Mouse (Mus musculus): ENCODE results near the gene Grsf1.
A peak's percentile ranks its signal among the peaks of the same experiment; 100 is the strongest.

Gene Grsf1

GRCm38 (mm10) chr5:88675443-88676387 lies at the start of gene Grsf1:
TSS of gene Grsf1 (minus strand) at chr5:88676171.
- peak; percentile 84 for DNase-seq (ENCODE audit: low read depth, low spot score)

DNA sequence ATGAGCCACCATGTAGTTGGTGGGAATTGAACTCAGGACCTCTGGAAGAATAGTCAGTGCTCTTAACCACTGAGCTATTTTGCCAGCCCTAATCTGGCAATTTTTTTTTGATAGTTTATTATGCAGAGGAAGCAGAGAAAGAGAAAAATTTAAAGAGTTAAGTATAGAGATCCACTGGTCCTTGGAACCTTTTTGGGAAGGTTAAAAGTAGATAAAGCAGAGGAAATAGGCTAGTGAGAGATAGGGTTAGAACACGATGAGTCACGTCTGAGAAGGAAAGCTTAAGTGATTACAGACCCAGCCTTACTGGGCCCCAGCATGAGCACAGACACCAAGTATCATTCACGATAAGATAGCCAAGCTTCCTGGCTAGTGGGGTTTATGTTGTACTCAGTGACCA lies 48.1 kb upstream of the Grsf1 start:
- peak; percentile 85 for DNase-seq (ENCODE audit: low read depth, low spot score)

DNA sequence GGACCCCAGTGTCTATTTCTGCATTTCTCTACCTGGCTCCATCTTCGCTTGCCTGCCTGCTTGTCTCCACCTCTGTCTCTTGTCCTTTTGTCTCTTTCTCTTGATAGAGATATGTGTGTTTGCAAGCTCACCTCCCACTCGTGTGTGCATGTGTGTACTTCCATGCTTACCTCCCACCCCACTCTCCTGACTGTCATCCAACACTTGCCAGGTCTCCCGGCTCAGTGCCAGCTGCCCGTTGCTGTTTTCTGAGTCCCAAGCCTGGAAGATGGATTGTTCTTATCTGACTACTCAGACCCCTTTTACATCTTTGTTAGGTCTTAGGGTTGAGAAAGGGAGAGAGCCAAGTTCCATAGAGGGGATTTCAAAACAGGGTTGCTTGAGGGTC lies 46.2 kb upstream of the Grsf1 start:
- peak; percentile 46 for DNase-seq (ENCODE audit: low read depth, low spot score)

GRCm38 (mm10) chr5:88721565-88722212 lies 45.7 kb upstream of the Grsf1 start:
- peak; percentile 54 for DNase-seq (ENCODE audit: low read depth, low spot score)

GRCm38 (mm10) chr5:88721003-88721475 lies 45.1 kb upstream of the Grsf1 start:
- no peak for DNase-seq (ENCODE audit: low read depth, low spot score)

DNA sequence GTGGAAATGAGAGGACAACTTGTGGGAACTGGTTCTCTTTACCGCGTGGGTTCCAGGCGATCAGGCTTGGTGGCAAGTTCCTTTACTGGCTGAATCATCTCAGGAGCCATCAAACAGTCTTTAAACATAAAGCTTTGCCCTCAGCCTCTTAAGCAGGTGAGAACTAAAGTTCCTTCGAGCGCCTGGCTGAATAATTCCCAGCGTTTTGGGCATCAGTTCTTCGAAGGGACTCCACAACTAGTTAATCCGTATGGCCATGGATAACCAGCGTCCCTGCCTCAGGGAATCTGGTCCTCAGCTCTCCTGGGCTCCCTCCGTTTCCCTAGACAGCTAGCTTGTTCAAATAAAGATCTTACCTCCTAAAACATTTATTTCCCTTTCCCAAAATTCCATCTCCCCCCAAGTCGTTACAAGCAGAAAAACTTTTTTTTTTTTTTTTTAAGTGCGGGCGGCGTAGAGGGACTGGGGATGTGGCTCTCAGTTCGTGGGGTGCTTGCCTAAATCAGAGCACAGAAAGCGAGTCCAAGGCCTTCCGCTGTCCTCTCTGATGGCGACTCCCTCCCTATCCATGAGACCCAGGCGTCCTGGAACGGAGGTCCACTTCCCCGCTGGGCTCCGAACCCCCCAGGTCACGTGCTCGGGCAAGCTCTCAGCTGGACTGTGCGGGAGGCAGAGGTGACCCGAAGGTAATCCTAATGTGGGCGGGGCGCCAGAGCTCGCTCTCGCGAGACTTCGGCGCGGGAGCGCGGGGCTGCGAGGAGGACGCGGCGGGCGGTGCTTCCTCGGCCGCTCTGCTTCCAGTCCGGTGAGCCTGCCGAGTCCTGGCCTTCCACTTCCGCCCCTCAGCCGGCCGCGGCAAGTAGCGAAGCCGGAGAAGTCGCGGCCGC lies 44.4 kb upstream of the Grsf1 start, which contains the start of gene Mob1b:
Gene Mob1b, plus strand, starts transcription at position 740 of the 887 bp plus-strand sequence.
- DNase-seq (ENCODE audit: low read depth, low spot score): peak; percentile 96

GRCm38 (mm10) chr5:88716983-88717382 lies 41.0 kb upstream of the Grsf1 start:
- no peak for DNase-seq (ENCODE audit: low read depth, low spot score)

- no peak for DNase-seq (ENCODE audit: low read depth, low spot score)
Observed at GRCm38 (mm10) chr5:88712328-88712727, 36.4 kb upstream of the Grsf1 start.

DNA sequence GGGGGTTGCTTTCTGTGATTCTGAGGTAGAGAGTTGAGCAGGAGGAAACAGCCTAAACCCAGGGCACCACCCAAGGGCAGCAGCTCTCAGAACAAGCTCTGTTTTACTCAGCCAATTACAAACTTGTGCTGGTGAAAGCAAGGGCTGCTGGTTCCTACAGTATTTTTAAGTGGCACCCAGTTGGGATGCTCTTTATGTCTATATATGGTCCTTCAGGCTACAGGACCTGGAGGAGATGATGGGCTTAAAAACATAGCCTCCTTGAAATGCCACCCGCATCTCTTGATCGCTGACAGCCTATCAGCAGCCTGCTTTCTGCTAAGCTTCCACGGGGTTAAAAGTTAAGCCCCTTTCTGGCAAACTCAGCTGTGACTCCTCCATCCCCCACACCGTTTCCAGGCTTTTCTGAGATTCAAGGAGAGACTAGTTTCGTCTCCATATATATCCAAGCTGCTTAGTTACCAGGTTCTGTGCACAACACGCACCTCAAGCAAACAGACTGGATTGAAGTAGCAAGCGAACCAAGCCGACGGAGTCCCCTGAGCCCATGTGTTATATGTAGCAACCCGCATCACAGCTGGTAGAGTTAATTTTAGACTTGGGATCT lies 35.8 kb upstream of the Grsf1 start:
- no peak for DNase-seq (ENCODE audit: low read depth, low spot score)

- DNase-seq (ENCODE audit: low read depth, low spot score): no peak
Observed at GRCm38 (mm10) chr5:88711128-88711527, 35.2 kb upstream of the Grsf1 start.

DNA sequence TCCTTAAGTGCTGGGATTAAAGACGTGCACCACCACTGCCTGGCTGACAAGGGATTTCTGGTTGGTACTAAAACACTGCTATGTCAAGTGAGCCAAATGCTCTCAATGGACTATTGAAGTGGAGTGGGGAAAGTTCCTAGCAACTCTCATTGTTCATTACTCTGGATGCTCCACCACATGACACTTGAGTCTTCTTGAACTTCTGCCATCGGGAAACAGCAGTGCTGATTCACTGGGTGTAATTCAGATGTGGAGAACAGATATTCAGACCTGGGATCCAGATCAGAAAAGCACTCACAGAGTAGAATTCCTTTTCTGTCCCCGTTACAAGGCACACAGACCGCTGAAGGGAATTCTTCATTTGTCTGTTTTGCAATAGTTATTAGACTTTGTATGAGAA lies 27.6 kb upstream of the Grsf1 start:
- peak; percentile 55 for DNase-seq (ENCODE audit: low read depth, low spot score)

DNA sequence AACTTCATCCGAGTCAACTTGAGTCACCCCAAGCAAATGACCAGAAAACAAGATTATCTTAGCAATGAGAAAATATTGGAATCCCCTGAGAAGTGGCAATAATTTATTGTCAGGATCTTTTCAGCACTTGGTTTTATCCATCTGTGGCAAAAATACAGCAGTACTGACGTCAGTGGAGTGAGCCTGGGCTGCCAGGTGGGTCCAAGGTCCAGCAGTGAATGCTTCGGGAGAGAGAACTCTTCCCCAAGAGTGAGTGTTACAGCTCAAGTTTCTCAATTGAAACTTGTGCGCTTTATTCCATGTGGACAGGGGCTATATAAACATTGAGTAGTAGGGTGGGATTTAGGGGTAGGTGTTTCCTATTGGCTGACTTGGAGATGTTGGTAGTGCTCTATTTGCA lies 26.1 kb upstream of the Grsf1 start:
- no peak for DNase-seq (ENCODE audit: low read depth, low spot score)

DNA sequence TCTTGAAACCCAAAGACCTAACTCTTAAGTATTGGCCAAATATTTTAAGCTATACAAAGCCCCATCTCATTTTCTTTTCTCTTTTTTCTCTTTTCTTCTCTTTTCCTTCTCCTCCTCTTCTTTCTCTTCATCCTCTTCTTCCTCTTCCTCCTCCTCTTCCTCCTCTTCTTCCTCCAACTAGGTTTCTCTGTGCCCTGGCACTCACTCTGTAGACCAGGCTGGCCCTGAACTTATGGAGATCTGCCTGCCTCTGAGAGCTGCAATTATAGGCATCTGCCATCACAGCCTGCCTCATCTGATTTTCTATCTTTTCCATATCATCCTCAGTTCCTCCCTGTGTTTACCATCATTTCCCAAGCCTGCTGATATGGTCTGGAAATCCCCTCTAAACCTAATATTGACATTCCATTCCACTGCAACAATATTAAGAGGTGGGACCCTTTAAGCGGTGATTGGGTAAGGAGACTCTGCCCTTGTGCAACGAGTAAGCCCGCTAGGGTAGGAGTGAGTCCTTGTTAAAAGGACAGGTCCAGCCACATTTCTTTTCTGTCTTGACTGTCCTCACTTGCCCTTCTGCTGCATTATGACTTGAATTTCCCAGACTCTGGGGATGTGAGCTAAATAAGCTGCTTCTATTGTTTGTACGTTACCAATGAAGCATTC lies 23.4 kb upstream of the Grsf1 start:
- no peak for DNase-seq (ENCODE audit: low read depth, low spot score)

GRCm38 (mm10) chr5:88697291-88697690 lies 21.3 kb upstream of the Grsf1 start:
- DNase-seq (ENCODE audit: low read depth, low spot score): no peak

DNA sequence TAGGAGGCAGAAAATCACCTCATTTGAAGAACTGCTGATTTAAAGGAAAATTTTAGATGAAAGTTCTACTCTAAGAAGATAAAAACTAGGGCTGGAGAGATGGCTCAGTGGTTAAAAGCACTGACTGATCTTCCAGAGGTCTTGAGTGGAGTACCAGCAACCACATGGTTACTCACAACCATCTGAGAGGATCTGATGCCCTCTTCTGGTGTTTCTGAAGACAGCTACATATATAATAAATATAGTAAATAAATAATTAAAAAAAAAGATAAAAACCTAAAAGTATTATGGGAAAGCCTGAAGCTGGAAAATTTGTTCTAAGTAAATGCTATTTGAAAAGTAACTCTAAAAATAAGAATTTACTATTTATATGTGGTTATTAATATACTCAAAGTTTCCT lies 17.1 kb upstream of the Grsf1 start:
- peak; percentile 41 for DNase-seq (ENCODE audit: low read depth, low spot score)

- DNase-seq (ENCODE audit: low read depth, low spot score): no peak
Observed at GRCm38 (mm10) chr5:88692586-88692985, 16.6 kb upstream of the Grsf1 start.

- no peak for DNase-seq (ENCODE audit: low read depth, low spot score)
Observed at GRCm38 (mm10) chr5:88691506-88692095, 15.6 kb upstream of the Grsf1 start.

DNA sequence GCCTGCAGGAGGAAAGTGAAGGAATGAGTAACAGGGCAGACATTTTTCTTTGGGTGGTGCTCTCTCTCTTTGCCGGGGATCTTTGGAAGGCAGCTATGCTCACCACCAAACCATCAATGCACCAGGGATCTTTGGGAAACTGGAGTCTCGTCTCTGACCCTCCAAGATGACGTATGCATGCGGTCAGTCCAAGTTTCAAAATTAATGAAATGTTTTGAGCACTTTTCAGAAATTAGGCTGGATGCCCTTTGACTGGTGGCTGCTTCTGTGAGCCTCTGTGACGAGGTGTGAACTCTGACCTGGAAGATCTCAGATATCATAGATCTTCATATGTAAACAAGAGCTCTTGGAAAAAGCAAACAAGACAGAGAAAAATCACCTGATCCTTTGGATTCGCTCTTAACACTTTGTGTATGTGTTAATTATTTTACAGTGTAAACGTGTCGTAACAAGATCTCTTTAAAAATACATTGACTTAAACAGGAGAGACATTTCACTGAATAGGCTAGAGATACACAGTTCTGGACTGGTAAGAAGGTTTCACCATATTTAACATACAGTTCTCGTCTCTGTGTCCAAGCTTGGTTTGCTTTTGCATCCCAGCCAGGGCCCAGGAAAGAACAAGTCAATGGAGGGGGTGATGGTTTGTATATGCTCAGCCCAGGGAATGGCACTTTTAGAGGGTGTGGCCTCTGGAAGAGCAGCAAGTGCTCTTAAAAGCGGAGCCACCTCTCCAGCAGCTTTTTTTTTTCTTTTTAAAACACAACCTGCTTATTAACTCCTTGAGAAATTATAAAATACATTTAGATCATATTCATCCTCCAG lies 14.9 kb upstream of the Grsf1 start:
- no peak for DNase-seq (ENCODE audit: low read depth, low spot score)

GRCm38 (mm10) chr5:88689279-88689938 lies 13.4 kb upstream of the Grsf1 start:
- peak; percentile 86 for DNase-seq (ENCODE audit: low read depth, low spot score)
